14 mouse cellular contexts compared by ENCODE assay signal in genomic region chr4:148376439-148376838, GRCm38 (mm10).
DNase-seq lines count a peak whose midpoint lies in the region; ATAC-seq lines count a peak whose summit lies in the region.
"Had no signal": no experiment of that assay in that cellular context is flagged by ENCODE, and none has a peak within 500 bp of the region (broad histone marks: within the 10 kb centered on the region; RNA-seq: fewer than 3 reads in every experiment).

No protein-coding gene starts in this region.

- ATAC-seq in forebrain, embryonic 11.5 days (replicated peaks; ENCODE audit: low FRiP score) = peak; percentile 37
- ATAC-seq in forebrain, embryonic 14.5 days = no peak
- ATAC-seq in midbrain, embryonic 11.5 days (ENCODE audit: low FRiP score) = peak; percentile 38; the same call in 1 of the 2 replicates
- ATAC-seq in midbrain, embryonic 15.5 days (replicated peaks) = no peak
- ATAC-seq in erythroblast, adult 5-6 weeks (replicated peaks; ENCODE audit: low FRiP score, poor library complexity, severe bottlenecking) = no peak

- H3K4me2 ChIP-seq in forebrain, embryonic 11.5 days (ENCODE audit: low read depth, low read length, severe bottlenecking) = no peak overlapping the region
- no peak overlapping the region for H3K4me2 ChIP-seq in forebrain, embryonic 14.5 days (ENCODE audit: low read length)
- H3K4me2 ChIP-seq in midbrain, embryonic 11.5 days = no peak overlapping the region
- H3K4me2 ChIP-seq in midbrain, embryonic 15.5 days = no peak overlapping the region
- H3K4me2 ChIP-seq: intestine, embryonic 15.5 days; limb, embryonic 13.5 days; lung, embryonic 14.5 days had no signal

- H3K9ac ChIP-seq in forebrain, embryonic 11.5 days (ENCODE audit: low read length) = no peak overlapping the region
- no peak overlapping the region for H3K9ac ChIP-seq in forebrain, embryonic 14.5 days (ENCODE audit: low read length)
- H3K9ac ChIP-seq in midbrain, embryonic 11.5 days (ENCODE audit: low read length) = no peak overlapping the region
- H3K9ac ChIP-seq in midbrain, embryonic 15.5 days = no peak overlapping the region
- H3K9ac ChIP-seq: intestine, embryonic 15.5 days; limb, embryonic 13.5 days; lung, embryonic 14.5 days had no signal

- no peaks in the 10 kb centered on the region for H3K9me3 ChIP-seq in forebrain, embryonic 11.5 days (ENCODE audit: control insufficient read depth, low read length)
- no peaks in the 10 kb centered on the region for H3K9me3 ChIP-seq in forebrain, embryonic 14.5 days (replicated peaks; ENCODE audit: control insufficient read depth, low read length)
- no peaks in the 10 kb centered on the region for H3K9me3 ChIP-seq in midbrain, embryonic 11.5 days (ENCODE audit: control insufficient read depth, low read length)
- no peaks in the 10 kb centered on the region for H3K9me3 ChIP-seq in midbrain, embryonic 15.5 days
- H3K9me3 ChIP-seq: intestine, embryonic 15.5 days; limb, embryonic 13.5 days had no signal

- no peak overlapping the region for H3K4me3 ChIP-seq in forebrain, embryonic 11.5 days (ENCODE audit: low read depth, low read length)
- H3K4me3 ChIP-seq in forebrain, embryonic 14.5 days (ENCODE audit: low read depth, low read length) = no peak overlapping the region
- H3K4me3 ChIP-seq in midbrain, embryonic 11.5 days (ENCODE audit: low read depth, low read length) = no peak overlapping the region
- H3K4me3 ChIP-seq in midbrain, embryonic 15.5 days = no peak overlapping the region
- H3K4me3 ChIP-seq: intestine, embryonic 15.5 days; layer of hippocampus, adult 2 months; limb, embryonic 13.5 days had no signal

- intact Hi-C loops in left cerebral cortex, postnatal 25 days (cut with DNase I) = no loop called here

- H3K4me1 ChIP-seq in forebrain, embryonic 11.5 days (replicated peaks; ENCODE audit: control insufficient read depth, insufficient read depth, low read length) = peaks cover 7% of the 10 kb centered on the region
- H3K4me1 ChIP-seq in forebrain, embryonic 14.5 days (ENCODE audit: control insufficient read depth, insufficient read depth, low read length) = peaks cover 8% of the 10 kb centered on the region; the same call in 1 of the 2 replicates
- peaks cover 11% of the 10 kb centered on the region for H3K4me1 ChIP-seq in midbrain, embryonic 11.5 days (ENCODE audit: control insufficient read depth, insufficient read depth, low read length)
- H3K4me1 ChIP-seq in midbrain, embryonic 15.5 days = peaks cover 31% of the 10 kb centered on the region; the same call in 1 of the 2 replicates
- H3K4me1 ChIP-seq: intestine, embryonic 15.5 days had no signal

- no peaks in the 10 kb centered on the region for H3K36me3 ChIP-seq in forebrain, embryonic 11.5 days (ENCODE audit: control insufficient read depth, insufficient read depth, low read length)
- H3K36me3 ChIP-seq in forebrain, embryonic 14.5 days (ENCODE audit: control insufficient read depth, insufficient read depth, low read length) = no peaks in the 10 kb centered on the region
- no peaks in the 10 kb centered on the region for H3K36me3 ChIP-seq in midbrain, embryonic 11.5 days (ENCODE audit: control insufficient read depth, insufficient read depth, low read length)
- no peaks in the 10 kb centered on the region for H3K36me3 ChIP-seq in midbrain, embryonic 15.5 days (replicated peaks)
- H3K36me3 ChIP-seq: intestine, embryonic 15.5 days; limb, embryonic 13.5 days had no signal

- H3K27me3 ChIP-seq in forebrain, embryonic 11.5 days (ENCODE audit: control insufficient read depth, insufficient read depth, low read length) = no peaks in the 10 kb centered on the region
- no peaks in the 10 kb centered on the region for H3K27me3 ChIP-seq in forebrain, embryonic 14.5 days (replicated peaks; ENCODE audit: control insufficient read depth, insufficient read depth, low read length)
- H3K27me3 ChIP-seq in midbrain, embryonic 11.5 days (ENCODE audit: control insufficient read depth, insufficient read depth, low read length) = no peaks in the 10 kb centered on the region
- no peaks in the 10 kb centered on the region for H3K27me3 ChIP-seq in midbrain, embryonic 15.5 days (replicated peaks)
- H3K27me3 ChIP-seq: intestine, embryonic 15.5 days; limb, embryonic 13.5 days had no signal

- no peak overlapping the region for H3K27ac ChIP-seq in forebrain, embryonic 11.5 days (ENCODE audit: low read depth, low read length)
- no peak overlapping the region for H3K27ac ChIP-seq in forebrain, embryonic 14.5 days (ENCODE audit: low read depth, low read length)
- H3K27ac ChIP-seq in midbrain, embryonic 11.5 days (ENCODE audit: low read depth, low read length) = no peak overlapping the region
- H3K27ac ChIP-seq in midbrain, embryonic 15.5 days = no peak overlapping the region
- H3K27ac ChIP-seq: intestine, embryonic 15.5 days; layer of hippocampus, adult 2 months; limb, embryonic 13.5 days had no signal

- DNase-seq in forebrain, embryonic 11.5 days (ENCODE audit: low spot score) = no peak
- DNase-seq in forebrain, embryonic 14.5 days (ENCODE audit: low spot score) = no peak
- no peak for DNase-seq in midbrain, embryonic 11.5 days (ENCODE audit: low spot score, missing footprints)
- peak; percentile 21 for DNase-seq in adrenal gland, postnatal 25 days
- peak; percentile 16 for DNase-seq in heart, postnatal 4 days
- no peak for DNase-seq in left cerebral cortex, postnatal 25 days (ENCODE audit: low spot score in 2 of 2)
- DNase-seq: cerebellum, postnatal 25 days; gastrocnemius, postnatal 36 days; lung, embryonic 14.5 days had no signal

- WGBS in forebrain, embryonic 11.5 days = 24% methylated on average over 3 of the region's 3 CpGs
- WGBS in forebrain, embryonic 14.5 days = 8% methylated on average over 3 of the region's 3 CpGs
- 37% methylated on average over 3 of the region's 3 CpGs for WGBS in midbrain, embryonic 11.5 days
- WGBS in midbrain, embryonic 15.5 days = 37% methylated on average over 3 of the region's 3 CpGs

Comparison
In these comparisons a context has a peak if more than half of its experiments do, and no peak if none do; other contexts are left out.
1. ATAC-seq: peak in forebrain, embryonic 11.5 days (single experiment) and midbrain, embryonic 11.5 days (single experiment); none in forebrain, embryonic 14.5 days (single experiment), midbrain, embryonic 15.5 days (single experiment) and erythroblast, adult 5-6 weeks (single experiment).
2. DNase-seq: peak in adrenal gland, postnatal 25 days (single experiment) and heart, postnatal 4 days (single experiment); none in forebrain, embryonic 11.5 days (single experiment), forebrain, embryonic 14.5 days (single experiment), midbrain, embryonic 11.5 days (single experiment) and left cerebral cortex, postnatal 25 days (0 of 2).